Mouse (Mus musculus): ENCODE data around the gene Ube2l3.
"Not testable (repeated sequence)": the region's sequence is repeated elsewhere in the genome, so short reads cannot be mapped to it uniquely, and the experiment has no call there.

The Ube2l3 gene

DNA sequence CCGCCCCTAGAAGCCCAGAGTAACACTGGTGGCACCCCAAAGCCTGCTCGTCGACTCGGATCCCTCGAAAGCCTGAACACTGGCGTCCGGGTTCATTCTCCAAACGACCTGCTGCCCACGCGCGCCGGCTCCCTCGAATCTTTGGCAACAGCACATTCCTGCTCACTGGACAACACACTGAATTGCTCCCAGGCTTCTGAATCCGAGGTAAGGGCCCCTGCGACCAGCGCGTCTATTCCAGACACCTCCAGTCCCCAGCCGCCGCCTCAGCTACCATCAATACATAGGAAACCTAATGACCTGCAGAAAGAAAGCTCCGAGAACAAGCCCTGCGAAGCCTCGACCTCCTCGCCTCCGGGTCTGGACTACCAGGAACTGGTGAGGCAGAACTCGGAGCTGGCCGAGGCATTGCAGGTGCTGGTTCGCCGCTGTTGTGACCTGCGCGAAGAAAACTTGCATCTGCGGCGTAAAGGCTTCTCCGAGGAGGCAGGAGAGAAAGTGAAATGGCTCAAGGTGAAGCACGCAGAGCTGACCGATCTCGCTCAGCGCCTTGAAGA is 7.0 kb upstream of the Ube2l3 start:
- DNase-seq (ENCODE audit: extremely low read depth, low read depth, low spot score): no peak

DNA sequence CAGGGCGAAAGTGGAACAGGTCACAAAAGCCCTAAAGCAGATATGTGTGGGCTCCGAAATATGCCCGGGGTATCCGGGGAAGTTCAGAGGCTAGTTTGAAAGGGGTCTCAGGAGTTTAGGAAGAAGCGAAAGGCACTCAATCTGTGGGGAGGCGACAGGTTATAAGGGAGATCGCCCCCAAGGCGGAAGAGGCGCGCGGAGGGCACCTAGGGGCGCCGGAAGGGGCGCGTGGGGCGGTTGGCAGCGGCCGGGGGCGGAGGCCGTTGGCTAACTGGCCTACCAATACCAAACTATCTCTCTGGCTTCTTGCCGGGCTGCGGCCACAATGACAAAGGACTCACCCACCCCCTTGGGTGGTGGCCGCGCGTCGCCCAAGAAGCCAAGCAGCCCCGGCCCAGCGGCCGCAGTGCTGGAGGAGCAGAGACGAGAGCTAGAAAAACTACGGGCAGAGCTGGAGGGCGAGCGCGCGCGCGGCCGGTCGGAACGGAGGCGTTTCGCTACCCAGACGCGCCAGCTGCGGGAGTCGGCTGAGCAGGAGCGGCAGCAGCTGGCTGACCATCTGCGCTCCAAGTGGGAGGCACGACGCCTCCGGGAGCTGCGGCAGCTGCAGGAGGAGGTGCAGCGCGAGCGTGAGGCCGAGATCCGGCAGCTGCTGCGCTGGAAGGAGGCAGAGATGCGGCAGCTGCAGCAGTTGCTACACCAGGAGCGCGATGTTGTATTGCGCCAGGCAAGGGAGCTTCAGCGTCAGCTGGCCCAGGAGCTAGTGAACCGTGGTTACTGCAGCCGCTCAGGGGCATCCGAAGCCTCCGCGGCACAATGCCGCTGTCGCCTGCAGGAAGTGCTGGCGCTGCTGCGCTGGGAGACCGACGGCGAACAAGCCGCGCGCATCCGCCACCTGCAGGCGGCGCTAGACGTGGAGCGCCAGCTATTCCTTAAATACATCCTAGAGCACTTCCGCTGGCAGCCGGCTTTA is 6.2 kb upstream of the Ube2l3 start, which contains the start of gene Rimbp3:
TSS of gene Rimbp3 (plus strand) at position 215 of the 973 bp plus-strand sequence.
- DNase-seq (ENCODE audit: extremely low read depth, low read depth, low spot score): no peak

DNA sequence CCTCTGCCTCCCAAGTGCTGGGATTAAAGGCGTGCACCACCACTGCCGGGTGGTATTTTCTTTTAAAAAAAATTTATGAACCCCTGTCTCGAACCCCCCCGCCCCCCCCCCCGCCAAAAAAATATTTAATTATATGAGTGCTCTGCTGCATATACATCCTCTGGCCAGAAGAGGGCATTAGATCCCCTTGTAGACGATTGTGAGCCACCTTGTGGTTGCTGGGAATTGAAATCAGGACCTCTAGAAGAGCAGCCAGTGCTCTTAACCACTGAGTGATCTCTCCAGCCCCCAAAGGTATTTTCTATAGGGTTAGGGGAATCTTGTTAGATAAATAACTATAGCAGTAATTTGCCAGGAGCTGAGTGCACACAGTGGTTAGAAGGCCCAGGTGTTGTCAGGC is 2.5 kb upstream of the Ube2l3 start:
- no peak for DNase-seq (ENCODE audit: extremely low read depth, low read depth, low spot score)

DNA sequence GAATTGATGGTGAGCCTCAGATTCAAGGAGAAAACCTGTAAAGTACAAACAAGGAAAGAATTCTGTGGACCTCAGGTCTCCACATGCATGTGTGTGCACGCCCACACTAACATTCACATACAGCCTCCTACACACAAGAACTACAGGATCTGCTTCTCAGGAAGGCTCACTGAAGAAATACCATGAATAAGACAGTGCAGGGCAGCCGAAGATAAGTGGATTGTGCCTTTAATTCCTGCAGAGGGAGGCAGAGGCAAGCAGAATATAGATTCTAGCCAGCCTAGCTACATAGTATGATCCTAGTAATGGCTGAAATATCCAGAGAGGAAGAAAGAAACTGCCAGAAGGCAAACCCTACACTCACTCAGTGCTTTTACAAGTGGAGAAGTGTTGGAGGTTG is 472 bp downstream of the Ube2l3 start:
- peak; percentile 43 for DNase-seq (ENCODE audit: extremely low read depth, low read depth, low spot score)

DNA sequence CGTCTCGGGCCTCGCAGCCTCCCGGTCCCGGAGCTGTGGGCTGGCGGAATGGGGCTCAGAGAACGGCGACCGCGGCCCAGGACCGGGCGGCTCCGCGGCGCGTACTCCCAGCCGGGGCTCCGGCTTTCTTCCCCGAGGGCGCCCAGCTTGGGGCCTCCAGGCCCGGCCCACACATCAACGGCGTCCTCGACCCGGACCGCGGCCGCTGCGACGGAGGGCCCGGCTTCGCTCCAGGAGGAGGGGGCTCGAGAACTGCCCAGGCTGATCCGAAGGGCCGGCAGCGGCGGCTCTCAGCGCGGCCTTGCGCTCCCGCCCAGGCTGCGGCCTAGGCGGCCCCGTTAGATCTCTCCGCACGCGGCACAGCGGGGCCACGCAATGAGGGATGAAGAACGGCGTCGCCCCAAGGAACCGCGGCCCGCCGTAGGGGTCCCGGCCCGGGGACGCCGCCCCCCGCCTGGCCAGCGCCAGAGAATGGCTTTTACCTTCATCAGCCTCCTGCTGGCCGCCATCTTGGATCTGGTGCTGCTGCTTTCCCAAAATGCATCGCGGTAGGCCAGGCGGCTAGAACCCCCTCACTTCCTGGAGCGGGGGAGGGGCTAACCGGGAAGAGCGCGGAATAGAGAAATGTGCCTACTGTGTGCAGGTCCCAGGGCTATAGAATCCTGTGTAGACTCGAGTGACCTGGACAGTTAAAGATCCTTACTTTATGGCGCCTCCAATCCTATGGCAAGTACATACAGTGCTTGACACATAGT is 1.3 kb downstream of the Ube2l3 start:
- no peak for DNase-seq (ENCODE audit: extremely low read depth, low read depth, low spot score)

DNA sequence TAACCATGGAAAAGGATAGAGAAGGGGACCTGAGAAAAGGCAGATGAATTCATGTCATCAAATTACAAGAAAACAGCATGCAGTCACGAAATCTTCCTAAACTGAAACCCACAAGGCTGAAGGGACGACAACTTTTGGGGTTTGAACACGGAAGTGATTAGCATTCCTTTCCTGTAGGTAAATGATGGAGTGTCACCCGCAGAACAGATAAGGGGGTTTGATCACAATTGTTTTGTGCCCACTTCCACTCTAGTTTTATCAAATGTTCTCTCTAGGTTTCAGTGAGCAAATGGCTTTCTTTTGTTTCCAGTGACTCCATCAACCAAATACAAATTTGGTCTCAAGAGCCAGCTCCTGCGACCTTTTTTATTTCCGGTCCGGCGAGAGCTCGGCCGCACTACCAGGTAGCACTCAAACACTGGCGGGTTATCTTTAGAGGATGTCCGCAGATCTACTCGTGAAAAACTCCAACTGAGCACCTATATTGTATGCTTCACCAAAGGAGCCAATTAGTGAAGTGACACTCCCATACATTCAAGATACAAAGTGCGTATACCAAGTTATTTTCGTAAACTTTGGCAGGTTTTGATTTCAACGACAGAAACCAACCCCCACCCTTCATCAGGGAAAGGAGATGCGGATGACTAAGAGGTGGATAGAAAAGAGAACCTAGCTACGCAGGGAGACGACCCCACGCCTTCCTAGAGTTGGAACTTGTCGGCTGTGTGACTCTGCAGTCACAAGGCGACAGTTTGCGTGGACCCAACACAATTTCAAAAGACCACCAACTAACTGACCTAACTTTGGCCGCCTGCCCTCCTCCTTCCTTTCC is 2.1 kb downstream of the Ube2l3 start:
- DNase-seq (ENCODE audit: extremely low read depth, low read depth, low spot score): no peak

DNA sequence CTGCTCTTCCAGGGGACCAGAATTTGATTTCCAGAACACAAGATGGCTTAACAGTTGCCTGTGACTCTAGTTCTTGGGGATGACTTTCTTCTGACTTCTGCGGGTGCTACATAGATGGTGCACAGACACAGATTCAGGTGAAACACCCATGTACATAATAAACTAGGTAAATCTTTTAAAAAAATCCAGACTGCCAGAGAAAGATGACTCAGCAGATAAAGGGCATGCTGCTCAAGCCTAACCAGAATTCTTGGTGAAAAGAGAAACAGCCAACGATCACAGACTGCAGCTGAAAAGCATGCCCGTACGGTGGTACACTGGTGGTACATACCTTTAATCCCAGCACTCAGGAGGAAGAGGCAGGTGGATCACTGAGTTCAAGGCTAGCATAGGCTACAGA is 8.6 kb downstream of the Ube2l3 start:
- no peak for DNase-seq (ENCODE audit: extremely low read depth, low read depth, low spot score)

DNA sequence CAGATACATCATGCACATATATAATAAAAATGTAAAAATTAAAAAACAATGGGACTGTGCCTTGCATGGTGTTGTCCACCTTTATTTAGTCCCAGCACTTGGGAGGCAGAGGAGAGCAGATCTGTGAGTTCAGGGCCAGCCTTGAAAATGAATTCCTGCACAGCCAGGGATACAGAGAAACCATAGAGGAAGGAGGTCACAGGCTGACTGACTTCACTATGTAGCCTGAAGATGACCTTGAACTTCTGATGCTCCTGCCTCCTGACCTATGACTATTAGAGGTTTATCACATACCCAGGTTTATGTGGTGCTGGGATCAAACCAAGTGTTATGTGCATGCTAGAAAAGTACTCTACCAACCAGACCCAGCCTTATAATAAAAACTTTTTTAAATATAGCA is 17.0 kb downstream of the Ube2l3 start:
- no peak for DNase-seq (ENCODE audit: extremely low read depth, low read depth, low spot score)

DNA sequence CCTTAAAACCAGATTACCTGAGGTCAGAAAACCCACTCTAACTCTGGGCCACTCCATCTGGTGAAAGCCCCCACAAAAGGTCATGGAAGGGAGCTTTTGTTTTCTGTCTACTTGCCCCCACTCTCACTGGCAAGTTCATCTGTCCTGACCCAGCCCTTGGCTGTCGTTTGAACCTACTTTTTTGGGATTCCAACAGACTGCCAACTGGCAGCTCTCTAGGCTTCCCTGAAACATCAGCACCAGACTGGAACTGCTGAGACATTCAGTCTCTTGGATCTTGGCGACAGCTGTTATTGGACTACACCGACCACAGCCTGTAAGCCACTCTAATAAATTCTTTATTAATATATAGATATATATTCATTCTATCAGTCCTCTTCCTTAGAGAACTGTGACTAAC is 19.4 kb downstream of the Ube2l3 start:
- DNase-seq (ENCODE audit: extremely low read depth, low read depth, low spot score): no peak

DNA sequence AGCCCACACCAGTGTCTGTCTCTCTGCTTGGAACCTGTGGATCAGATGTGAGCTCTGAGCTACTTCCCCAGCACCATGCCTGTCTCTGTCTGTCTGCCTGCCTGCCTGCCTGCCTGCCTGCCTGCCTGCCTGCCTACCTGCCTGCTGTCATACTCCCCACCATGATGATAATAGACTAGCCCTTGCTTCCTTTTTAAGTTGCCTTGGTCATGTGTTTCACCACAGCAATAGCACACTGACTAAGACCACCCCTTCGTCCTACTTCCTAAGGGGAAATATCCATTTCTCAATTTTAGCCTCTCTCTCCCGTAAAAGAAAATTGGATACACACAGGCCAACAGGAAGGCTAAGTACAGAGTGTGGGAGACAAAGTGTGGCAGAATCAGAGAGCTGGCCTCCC is 20.3 kb downstream of the Ube2l3 start:
- DNase-seq (ENCODE audit: extremely low read depth, low read depth, low spot score): no peak

DNA sequence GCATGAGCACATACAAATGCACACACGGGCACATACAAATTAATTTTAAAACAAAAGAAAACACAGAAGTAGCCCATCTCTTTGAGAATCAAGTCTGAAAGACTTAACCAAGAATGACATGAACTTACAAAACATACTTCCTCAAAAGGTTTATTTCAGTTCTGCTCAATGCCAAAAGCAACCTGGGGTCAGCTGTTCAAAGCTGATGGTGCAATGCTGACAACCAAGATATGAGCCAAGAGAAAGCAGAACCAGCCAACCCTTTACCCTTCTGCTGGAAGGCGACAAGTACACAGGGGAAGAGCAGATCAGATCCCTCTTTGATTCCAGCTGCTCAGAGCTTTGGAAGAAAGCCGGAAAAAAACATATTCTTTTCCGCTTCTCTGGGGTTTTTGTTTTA is 21.1 kb downstream of the Ube2l3 start:
- peak; percentile 71 for DNase-seq (ENCODE audit: extremely low read depth, low read depth, low spot score)

DNA sequence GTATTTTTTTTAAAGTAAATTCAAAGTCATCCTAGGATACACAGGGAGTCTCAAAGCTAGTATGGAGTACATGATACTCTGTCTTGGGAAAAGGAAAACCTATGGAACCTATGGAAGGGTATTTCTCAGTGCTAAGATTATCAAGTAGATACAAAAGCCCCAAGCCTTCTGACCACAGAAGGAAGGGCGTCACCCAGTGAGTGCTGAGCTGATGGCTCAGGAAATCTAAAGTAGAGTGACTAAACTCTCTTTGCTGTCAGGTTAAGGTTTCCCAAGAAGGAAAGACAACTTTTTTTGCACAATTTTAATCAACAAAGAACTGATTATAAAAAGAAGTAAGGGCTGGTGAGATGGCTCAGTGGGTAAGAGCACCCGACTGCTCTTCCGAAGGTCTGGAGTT is 22.7 kb downstream of the Ube2l3 start:
- DNase-seq (ENCODE audit: extremely low read depth, low read depth, low spot score): no peak

DNA sequence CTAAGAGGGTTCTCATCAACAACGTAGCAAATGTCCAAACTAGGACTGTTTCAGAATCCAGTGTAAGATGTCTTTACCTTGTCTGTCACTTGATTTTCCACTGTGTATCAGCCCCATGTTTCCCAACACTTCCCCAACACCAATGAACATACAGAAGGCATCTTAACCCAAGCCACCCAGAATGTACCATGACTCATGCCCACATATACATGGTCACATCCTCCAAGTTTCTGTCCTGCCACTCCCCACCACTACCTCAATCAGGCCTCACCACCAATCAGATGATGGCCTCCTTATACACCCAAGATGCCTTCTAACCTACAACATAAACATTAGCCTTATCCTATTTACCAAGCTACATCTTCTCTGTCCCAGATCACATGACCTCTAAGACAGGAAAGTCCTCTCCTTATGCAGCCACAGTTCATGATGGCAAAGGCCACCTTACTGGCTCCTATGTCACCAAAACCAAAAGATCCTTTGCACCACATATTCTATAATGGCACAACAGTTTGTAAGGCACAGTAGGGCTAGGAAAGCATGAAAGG is 24.8 kb downstream of the Ube2l3 start:
- DNase-seq (ENCODE audit: extremely low read depth, low read depth, low spot score): no peak

DNA sequence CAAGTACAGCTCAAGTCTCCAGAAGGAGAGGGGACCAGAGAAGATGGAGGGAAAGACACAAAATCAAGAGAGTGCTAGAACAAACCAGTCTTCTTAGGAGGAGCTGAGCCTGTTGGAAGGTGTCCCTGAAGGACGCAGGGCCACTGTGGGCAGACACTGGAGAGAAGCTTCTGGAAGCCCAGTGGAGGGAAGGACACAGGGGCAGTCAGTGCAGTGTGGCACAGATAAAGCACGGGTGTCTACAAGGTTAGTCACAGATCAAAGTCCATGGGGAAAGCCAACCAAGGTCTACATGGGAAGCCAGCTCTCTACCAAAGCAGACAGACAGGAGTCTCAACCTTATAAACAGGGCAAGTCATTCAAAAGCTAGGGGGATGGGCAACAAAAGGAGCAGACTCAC is 26.7 kb downstream of the Ube2l3 start:
- DNase-seq (ENCODE audit: extremely low read depth, low read depth, low spot score): no peak

DNA sequence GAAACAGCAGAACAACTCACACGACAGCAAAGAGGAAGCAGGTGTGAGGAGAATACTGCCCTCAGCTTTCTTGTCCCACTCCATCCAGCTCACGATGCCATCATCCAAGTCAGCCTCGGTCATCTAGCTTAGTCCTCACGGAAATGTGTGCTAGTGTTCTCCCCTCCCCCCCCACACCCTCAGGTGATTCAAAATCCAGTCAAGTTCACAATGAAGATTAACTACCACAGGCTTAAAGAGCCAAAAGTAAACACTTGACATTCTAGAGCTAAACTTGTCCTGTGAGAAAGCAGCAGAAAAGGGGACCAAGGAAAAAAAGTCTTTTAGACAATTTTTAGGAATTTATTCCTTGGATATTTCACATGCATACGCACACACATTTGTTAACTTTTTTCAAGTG is 34.4 kb downstream of the Ube2l3 start:
- no peak for DNase-seq (ENCODE audit: extremely low read depth, low read depth, low spot score)

DNA sequence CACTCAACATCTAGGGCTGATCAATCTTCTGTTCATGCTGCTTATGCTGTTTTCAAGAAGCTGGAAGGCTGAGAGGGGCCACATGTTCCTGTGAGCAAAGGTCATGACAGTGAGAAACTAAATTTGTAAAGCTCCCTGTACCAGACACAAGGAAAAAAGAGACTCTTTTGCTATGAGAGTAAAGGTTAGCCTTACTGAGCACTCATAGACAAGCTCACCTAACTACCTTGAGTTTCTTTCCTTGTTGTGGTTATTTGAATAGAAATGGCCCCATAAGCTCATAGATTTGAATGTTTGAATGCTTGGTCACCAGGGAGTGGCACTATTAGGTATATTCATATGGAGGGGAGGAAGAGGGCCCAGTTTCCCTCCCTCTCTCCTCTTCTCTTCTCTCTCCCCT is 35.3 kb downstream of the Ube2l3 start:
- no peak for DNase-seq (ENCODE audit: extremely low read depth, low read depth, low spot score)

DNA sequence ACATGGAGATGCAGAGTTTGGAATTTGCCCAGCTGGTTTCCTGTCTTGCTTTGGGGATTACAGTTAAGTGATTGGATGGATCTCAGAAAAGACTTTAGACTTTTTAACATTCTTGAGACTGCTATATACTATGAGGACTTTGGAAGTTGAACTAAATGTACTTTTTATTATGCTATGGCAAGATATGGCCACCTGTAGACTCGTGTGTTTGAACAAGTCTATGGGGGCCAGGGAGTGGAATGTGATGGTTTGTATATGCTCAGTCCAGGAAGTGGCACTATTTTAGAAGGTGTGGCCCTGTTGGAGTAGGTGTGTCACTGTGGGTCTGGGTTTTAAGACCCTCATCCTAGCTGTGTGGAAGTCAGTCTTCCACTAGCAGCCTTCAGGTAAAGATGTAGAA is 37.0 kb downstream of the Ube2l3 start:
- not testable (repeated sequence) for DNase-seq (ENCODE audit: extremely low read depth, low read depth, low spot score)

DNA sequence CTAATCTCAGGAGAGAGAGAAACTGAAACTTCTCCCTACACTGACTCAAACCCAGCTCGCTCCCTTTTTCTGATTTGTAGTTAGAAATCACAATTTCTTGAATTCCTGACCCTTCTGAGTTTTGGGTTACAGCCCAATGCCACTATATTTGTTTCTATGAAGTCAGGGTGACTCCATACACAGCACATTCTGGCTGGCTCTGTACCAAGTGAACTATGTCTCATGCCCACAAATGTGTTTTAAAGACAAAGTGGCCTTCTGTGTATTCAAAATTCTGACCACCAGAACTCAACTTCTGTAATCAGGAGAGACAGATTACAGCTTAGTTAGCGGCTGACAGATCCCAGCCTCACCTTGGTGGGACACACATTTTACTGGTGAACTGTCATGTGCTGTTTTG is 48.1 kb downstream of the Ube2l3 start:
- no peak for DNase-seq (ENCODE audit: extremely low read depth, low read depth, low spot score)

DNA sequence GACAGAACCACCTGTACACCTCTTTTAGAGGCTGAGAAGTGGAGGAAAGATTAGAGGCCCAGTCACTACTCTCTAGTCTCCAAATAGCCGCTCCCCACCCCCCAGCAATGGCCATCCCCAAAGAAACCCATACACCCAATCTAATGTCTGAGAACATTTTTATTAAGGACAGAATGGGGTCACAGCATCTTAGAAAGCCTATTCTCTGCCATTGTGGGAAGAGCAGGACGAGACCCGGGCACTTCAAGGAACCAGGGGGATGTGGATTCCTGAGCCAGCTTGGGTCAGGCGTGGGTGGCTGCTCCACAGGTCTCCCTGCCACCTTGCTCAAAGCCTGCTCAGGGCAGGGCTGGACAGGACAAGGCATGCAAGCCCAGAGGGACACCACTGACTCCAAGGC is 50.6 kb downstream of the Ube2l3 start:
- DNase-seq (ENCODE audit: extremely low read depth, low read depth, low spot score): no peak

DNA sequence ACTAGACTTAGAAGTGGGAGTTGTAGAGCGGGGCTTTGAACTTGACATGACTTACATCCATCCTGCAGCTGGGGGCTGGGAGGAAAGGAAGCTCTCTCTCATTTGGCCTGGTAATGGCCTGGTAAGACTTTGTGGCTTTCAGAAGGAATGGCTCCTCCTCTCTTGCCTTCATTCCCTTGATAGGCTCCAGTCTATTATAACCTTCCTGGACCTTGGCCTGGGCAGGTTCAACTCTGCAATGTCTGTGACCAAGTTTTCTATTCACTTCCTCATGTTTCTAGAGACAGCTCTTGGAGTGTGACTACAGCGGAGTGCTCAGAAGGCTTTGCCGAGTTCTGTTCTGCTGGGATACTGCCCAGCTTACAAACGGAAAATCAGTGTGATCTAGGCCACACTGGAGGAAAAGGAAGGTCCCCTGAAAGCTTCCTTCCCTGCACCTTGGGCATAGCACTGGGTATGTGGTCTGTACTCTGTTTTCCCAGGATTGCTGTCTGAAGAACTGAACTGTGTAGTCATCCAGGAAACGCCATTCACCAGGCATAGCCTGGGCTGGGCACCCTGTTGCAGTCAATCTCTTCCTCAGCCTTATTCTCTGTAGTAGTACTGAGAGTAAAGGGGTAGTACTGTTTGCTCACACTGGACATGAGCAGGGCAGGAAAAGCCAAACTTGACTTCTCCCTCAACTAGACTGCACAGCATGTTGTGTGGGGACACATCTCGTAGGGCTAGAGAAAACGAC is 51.8 kb downstream of the Ube2l3 start:
- no peak for DNase-seq (ENCODE audit: extremely low read depth, low read depth, low spot score)
